Mouse (Mus musculus): ENCODE results near the gene Ank3. TPM values are rescaled to one million over a fixed set of nuclear protein-coding genes. Genes with fewer than 3 reads are reported as not detected.

The Ank3 gene
- polyA plus RNA-seq, 1 experiment: 39.1 TPM

- no peak for DNase-seq
- H3K36me3 ChIP-seq (ENCODE audit: control insufficient read depth, insufficient read depth, low read length): no peaks in the 10 kb centered on the region
- 94% methylated on average over 2 of the region's 2 CpGs for WGBS
- H3K27me3 ChIP-seq (replicated peaks; ENCODE audit: control insufficient read depth, insufficient read depth, low read length): no peaks in the 10 kb centered on the region
- H3K4me3 ChIP-seq (ENCODE audit: insufficient read depth, low read depth, low read length): no peak overlapping the region
- no peak overlapping the region for H3K27ac ChIP-seq (ENCODE audit: insufficient read depth, low read depth, low read length)
- TF ChIP-seq CTCF (conservative IDR thresholded peaks at IDR 0.05; ENCODE audit: insufficient read depth, insufficient read length, low read depth, low read length) (no peak), POLR2A (IDR thresholded peaks at IDR 0.05; ENCODE audit: low read depth, low read length) (no peak)
- H3K4me1 ChIP-seq (ENCODE audit: control insufficient read depth, insufficient read depth, low read length): peaks cover 11% of the 10 kb centered on the region
Measured at GRCm38 (mm10) chr10:69726265-69726664, 327.7 kb downstream of the Ank3 start.

- TF ChIP-seq CTCF (conservative IDR thresholded peaks at IDR 0.05; ENCODE audit: insufficient read depth, insufficient read length, low read depth, low read length): no peak
- TF ChIP-seq POLR2A (IDR thresholded peaks at IDR 0.05; ENCODE audit: low read depth, low read length): no peak
- DNase-seq: peak; percentile 47
- 0 out of 2 replicates have a peak overlapping the region, but pooled peaks have one; percentile 16 for H3K27ac ChIP-seq (ENCODE audit: insufficient read depth, low read depth, low read length)
- 34% methylated on average over 7 of the region's 7 CpGs for WGBS
- no peaks in the 10 kb centered on the region for H3K27me3 ChIP-seq (replicated peaks; ENCODE audit: control insufficient read depth, insufficient read depth, low read length)
- H3K36me3 ChIP-seq (ENCODE audit: control insufficient read depth, insufficient read depth, low read length): no peaks in the 10 kb centered on the region
- H3K4me3 ChIP-seq (ENCODE audit: insufficient read depth, low read depth, low read length): no peak overlapping the region
- peaks cover 11% of the 10 kb centered on the region for H3K4me1 ChIP-seq (ENCODE audit: control insufficient read depth, insufficient read depth, low read length)
Measured at GRCm38 (mm10) chr10:69726806-69727205, 328.2 kb downstream of the Ank3 start.

- Histone ChIP-seq H3K27ac (ENCODE audit: insufficient read depth, low read depth, low read length) (no peak overlapping the region), H3K4me3 (ENCODE audit: insufficient read depth, low read depth, low read length) (no peak overlapping the region), H3K4me1 (ENCODE audit: control insufficient read depth, insufficient read depth, low read length) (peaks cover 9% of the 10 kb centered on the region), H3K27me3 (replicated peaks; ENCODE audit: control insufficient read depth, insufficient read depth, low read length) (no peaks in the 10 kb centered on the region), H3K36me3 (ENCODE audit: control insufficient read depth, insufficient read depth, low read length) (no peaks in the 10 kb centered on the region)
- 92% methylated on average over 6 of the region's 6 CpGs for WGBS
- TF ChIP-seq CTCF (conservative IDR thresholded peaks at IDR 0.05; ENCODE audit: insufficient read depth, insufficient read length, low read depth, low read length) (no peak), POLR2A (IDR thresholded peaks at IDR 0.05; ENCODE audit: low read depth, low read length) (no peak)
- no peak for DNase-seq
Measured at GRCm38 (mm10) chr10:69728876-69729275, 330.3 kb downstream of the Ank3 start.

- Histone ChIP-seq H3K4me3 (ENCODE audit: insufficient read depth, low read depth, low read length) (no peak overlapping the region), H3K4me1 (ENCODE audit: control insufficient read depth, insufficient read depth, low read length) (peaks cover 9% of the 10 kb centered on the region), H3K27me3 (replicated peaks; ENCODE audit: control insufficient read depth, insufficient read depth, low read length) (no peaks in the 10 kb centered on the region), H3K27ac (ENCODE audit: insufficient read depth, low read depth, low read length) (no peak overlapping the region), H3K36me3 (ENCODE audit: control insufficient read depth, insufficient read depth, low read length) (no peaks in the 10 kb centered on the region)
- no peak for DNase-seq
- WGBS: 59% methylated on average over 10 of the region's 10 CpGs
- TF ChIP-seq CTCF (conservative IDR thresholded peaks at IDR 0.05; ENCODE audit: insufficient read depth, insufficient read length, low read depth, low read length) (no peak), POLR2A (IDR thresholded peaks at IDR 0.05; ENCODE audit: low read depth, low read length) (no peak)
Measured at GRCm38 (mm10) chr10:69730351-69730871, 331.8 kb downstream of the Ank3 start.

- WGBS: 69% methylated on average over 5 of the region's 5 CpGs
- H3K36me3 ChIP-seq (ENCODE audit: control insufficient read depth, insufficient read depth, low read length): no peaks in the 10 kb centered on the region
- no peak for TF ChIP-seq CTCF (conservative IDR thresholded peaks at IDR 0.05; ENCODE audit: insufficient read depth, insufficient read length, low read depth, low read length)
- TF ChIP-seq POLR2A (IDR thresholded peaks at IDR 0.05; ENCODE audit: low read depth, low read length): no peak
- peak overlapping the region; percentile 28; the same call in 1 of the 2 replicates for H3K27ac ChIP-seq (ENCODE audit: insufficient read depth, low read depth, low read length)
- H3K4me3 ChIP-seq (ENCODE audit: insufficient read depth, low read depth, low read length): no peak overlapping the region
- peaks cover 15% of the 10 kb centered on the region for H3K4me1 ChIP-seq (ENCODE audit: control insufficient read depth, insufficient read depth, low read length)
- no peak for DNase-seq
- H3K27me3 ChIP-seq (replicated peaks; ENCODE audit: control insufficient read depth, insufficient read depth, low read length): no peaks in the 10 kb centered on the region
Measured at GRCm38 (mm10) chr10:69731341-69731740, 332.8 kb downstream of the Ank3 start.

- Histone ChIP-seq H3K36me3 (ENCODE audit: control insufficient read depth, insufficient read depth, low read length) (no peaks in the 10 kb centered on the region), H3K27ac (ENCODE audit: insufficient read depth, low read depth, low read length) (peak overlapping the region; percentile 28; the same call in 1 of the 2 replicates), H3K27me3 (replicated peaks; ENCODE audit: control insufficient read depth, insufficient read depth, low read length) (no peaks in the 10 kb centered on the region), H3K4me1 (ENCODE audit: control insufficient read depth, insufficient read depth, low read length) (peaks cover 13% of the 10 kb centered on the region), H3K4me3 (ENCODE audit: insufficient read depth, low read depth, low read length) (no peak overlapping the region)
- DNase-seq: no peak
- 30% methylated on average over 1 of the region's 1 CpGs for WGBS
- no peak for TF ChIP-seq CTCF (conservative IDR thresholded peaks at IDR 0.05; ENCODE audit: insufficient read depth, insufficient read length, low read depth, low read length)
- TF ChIP-seq POLR2A (IDR thresholded peaks at IDR 0.05; ENCODE audit: low read depth, low read length): no peak
Measured at GRCm38 (mm10) chr10:69731863-69732262, 333.3 kb downstream of the Ank3 start.

GRCm38 (mm10) chr10:69736241-69736640, 337.7 kb downstream of the Ank3 start:
- DNase-seq: peak; percentile 49
- H3K36me3 ChIP-seq (ENCODE audit: control insufficient read depth, insufficient read depth, low read length): no peaks in the 10 kb centered on the region
- TF ChIP-seq CTCF (conservative IDR thresholded peaks at IDR 0.05; ENCODE audit: insufficient read depth, insufficient read length, low read depth, low read length) (no peak), POLR2A (IDR thresholded peaks at IDR 0.05; ENCODE audit: low read depth, low read length) (no peak)
- no peak overlapping the region for H3K4me3 ChIP-seq (ENCODE audit: insufficient read depth, low read depth, low read length)
- H3K27ac ChIP-seq (ENCODE audit: insufficient read depth, low read depth, low read length): no peak overlapping the region
- 39% methylated on average over 7 of the region's 7 CpGs for WGBS
- H3K27me3 ChIP-seq (replicated peaks; ENCODE audit: control insufficient read depth, insufficient read depth, low read length): no peaks in the 10 kb centered on the region
- 0 out of 2 replicates have a peak, but pooled peaks cover 8% of the 10 kb centered on the region for H3K4me1 ChIP-seq (ENCODE audit: control insufficient read depth, insufficient read depth, low read length)
